Mouse (Mus musculus) forebrain, postnatal 0 days (tissue): ENCODE measurements around the gene Foxc1. TPM values are rescaled to one million over a fixed set of nuclear protein-coding genes. Genes with fewer than 3 reads are reported as not detected.

Experiments used
- ATAC-seq: fragments of 200-750 bp; cut with Nextera tagmentation; 2 replicates; pipeline ENCODE4 v1.8.0; 2017; ENCODE audit warnings: mild to moderate bottlenecking, moderate library complexity
- DNase-seq: peaks from one replicate; pipeline ENCODE4 v3.0.0-alpha.2; 2015
- H3K27ac ChIP-seq: fragments of 300-500 bp; sonication (generic); 2 replicates; pipeline ENCODE4 v1.5.1; 2014; ENCODE audit warnings: low read depth, mild to moderate bottlenecking, antibody characterized with exemption, low read length, moderate library complexity, mixed read lengths
- H3K27me3 ChIP-seq: fragments of 300-500 bp; sonication (generic); 2 replicates; pipeline ENCODE4 v1.6.1; 2014; ENCODE audit warnings: mild to moderate bottlenecking, low read length, mixed read lengths; ENCODE audit not compliant: insufficient read depth
- H3K36me3 ChIP-seq: fragments of 300-500 bp; sonication (generic); 2 replicates; pipeline ENCODE4 v1.6.1; 2014; ENCODE audit warnings: mild to moderate bottlenecking, moderate library complexity; ENCODE audit not compliant: insufficient read depth
- H3K4me1 ChIP-seq: fragments of 300-500 bp; sonication (generic); 2 replicates; pipeline ENCODE4 v1.6.1; 2014; ENCODE audit warnings: antibody characterized with exemption; ENCODE audit not compliant: insufficient read depth
- H3K4me2 ChIP-seq: fragments of 300-500 bp; sonication (generic); 2 replicates; pipeline ENCODE4 v1.6.1; 2014; ENCODE audit warnings: low read depth, mild to moderate bottlenecking, moderate library complexity
- H3K4me3 ChIP-seq: fragments of 300-500 bp; sonication (generic); 2 replicates; pipeline ENCODE4 v1.5.1; 2014; ENCODE audit warnings: low read depth, low read length, mixed read lengths
- H3K9ac ChIP-seq: fragments of 300-500 bp; sonication (generic); 2 replicates; pipeline ENCODE4 v1.6.1; 2014; ENCODE audit warnings: mild to moderate bottlenecking
- H3K9me3 ChIP-seq: fragments of 300-500 bp; sonication (generic); 2 replicates; pipeline ENCODE4 v1.6.1; 2016; ENCODE audit warnings: low read length
- CTCF ChIP-seq: sonication (generic); IDR thresholded peaks from 2 replicates; pipeline ENCODE4 v1.5.1; 2016; ENCODE audit warnings: antibody characterized with exemption, control low read depth, low read depth
- WGBS: fragments of 180-500 bp; shearing (Covaris S2); extraction: QIAGEN DNeasy Blood & Tissue Kit; methylation state at CpG from one replicate; pipeline ENCODE4 v1.1.7; 2014; 5-methylcytosine and 5-hydroxymethylcytosine counted together
- polyA plus RNA-seq: library from polyadenylated mRNA; unstranded; fragments of >200 nt; fragmentation: Nextera tagmentation; extraction: Ambion mirVana; gene quantifications from 2 replicates; pipeline ENCODE4 v1.2.1, GENCODE M21; 2015
- total RNA-seq: library from RNA; depleted of rRNA; stranded (reverse); fragments of >200 nt; gene quantifications from 2 replicates; pipeline ENCODE4 v1.2.3, GENCODE M21; 2014

The Foxc1 gene
- total and polyA plus RNA-seq, 2 experiments from 2014 or later, result 1.9 to 15.6 TPM

DNA sequence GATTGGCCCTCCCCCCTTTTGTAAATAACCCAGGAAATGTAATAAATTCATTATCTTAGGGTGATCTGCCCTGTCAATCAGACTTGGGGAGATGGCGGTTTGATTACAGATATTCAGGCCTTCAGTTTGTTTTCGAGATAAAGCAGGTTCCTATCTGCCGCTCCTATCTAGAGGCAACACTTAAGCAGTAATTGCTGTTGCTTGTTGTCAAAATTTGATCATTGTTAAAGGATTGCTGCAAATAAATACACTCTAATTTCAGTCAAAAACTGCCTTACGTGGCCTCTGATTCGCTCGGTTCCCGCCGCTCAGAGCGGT lies 3.9 kb downstream of the Foxc1 start:
- no peak for TF ChIP-seq CTCF
- H3K4me1 ChIP-seq, result peaks cover 4% of the 10 kb centered on the region; the same call in 1 of the 2 replicates
- no peaks in the 10 kb centered on the region for H3K36me3 ChIP-seq
- 5% methylated on average over 9 of the region's 9 CpGs for WGBS
- peak overlapping the region; percentile 29 for H3K4me3 ChIP-seq
- H3K27ac ChIP-seq, result no peak overlapping the region
- peaks cover 72% of the 10 kb centered on the region for H3K27me3 ChIP-seq
- H3K9me3 ChIP-seq, result no peaks in the 10 kb centered on the region
- H3K4me2 ChIP-seq, result no peak overlapping the region
- ATAC-seq (no peak), DNase-seq (peak; percentile 58)
- no peak overlapping the region for H3K9ac ChIP-seq

DNA sequence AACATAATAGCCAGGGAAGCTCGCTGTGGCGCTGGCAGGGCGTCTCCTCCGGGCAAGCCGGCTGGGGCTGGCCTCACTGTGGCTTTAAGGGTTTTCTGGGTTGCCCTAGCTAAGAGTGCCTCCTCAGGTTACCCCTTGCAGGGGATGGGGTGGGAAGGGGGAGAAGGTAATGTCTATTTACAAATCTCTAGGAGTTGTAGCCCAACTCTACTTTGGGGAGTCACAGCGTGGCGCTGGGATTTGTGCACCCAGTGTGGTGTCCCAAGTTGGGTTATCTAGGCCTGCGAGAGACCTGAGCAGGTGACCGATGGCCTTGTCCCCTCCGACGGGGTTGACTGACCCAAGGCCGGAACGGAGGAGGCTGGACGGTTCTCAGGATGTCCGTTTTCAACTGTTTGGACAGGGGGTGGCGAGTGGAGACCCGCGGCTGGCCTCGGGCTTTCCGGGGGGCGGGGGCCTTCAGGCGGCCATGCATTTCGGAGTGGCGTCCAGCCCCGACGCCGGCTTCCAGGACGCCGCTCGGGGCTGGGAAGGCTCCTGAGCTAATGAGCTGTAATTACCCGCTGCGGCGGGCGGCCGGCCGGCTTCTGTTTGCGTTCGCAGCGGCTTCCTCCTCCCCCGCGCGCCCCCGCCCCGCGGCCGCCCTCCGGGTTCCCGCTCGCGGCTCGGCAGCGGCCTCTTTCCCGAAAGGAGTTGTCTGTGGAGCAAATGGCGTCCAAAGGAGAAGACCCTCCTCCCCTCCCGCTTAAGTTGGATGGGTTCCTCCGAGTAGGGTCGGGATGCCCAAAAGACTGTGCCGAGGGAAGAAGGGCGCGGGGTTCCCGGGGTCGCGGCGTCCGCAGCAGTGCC lies 4.5 kb downstream of the Foxc1 start:
- no peak for TF ChIP-seq CTCF
- Histone ChIP-seq H3K4me3 (peak overlapping the region; percentile 29), H3K27me3 (peaks cover 73% of the 10 kb centered on the region), H3K4me2 (peak overlapping the region; percentile 29), H3K36me3 (no peaks in the 10 kb centered on the region), H3K4me1 (peaks cover 4% of the 10 kb centered on the region; the same call in 1 of the 2 replicates), H3K27ac (no peak overlapping the region), H3K9ac (peak overlapping the region; percentile 39), H3K9me3 (no peaks in the 10 kb centered on the region)
- DNase-seq, result peak; percentile 16
- 1% methylated on average over 61 of the region's 65 CpGs for WGBS
- ATAC-seq, result 0 out of 2 replicates have a peak, but pooled peaks have one; percentile 8

DNA sequence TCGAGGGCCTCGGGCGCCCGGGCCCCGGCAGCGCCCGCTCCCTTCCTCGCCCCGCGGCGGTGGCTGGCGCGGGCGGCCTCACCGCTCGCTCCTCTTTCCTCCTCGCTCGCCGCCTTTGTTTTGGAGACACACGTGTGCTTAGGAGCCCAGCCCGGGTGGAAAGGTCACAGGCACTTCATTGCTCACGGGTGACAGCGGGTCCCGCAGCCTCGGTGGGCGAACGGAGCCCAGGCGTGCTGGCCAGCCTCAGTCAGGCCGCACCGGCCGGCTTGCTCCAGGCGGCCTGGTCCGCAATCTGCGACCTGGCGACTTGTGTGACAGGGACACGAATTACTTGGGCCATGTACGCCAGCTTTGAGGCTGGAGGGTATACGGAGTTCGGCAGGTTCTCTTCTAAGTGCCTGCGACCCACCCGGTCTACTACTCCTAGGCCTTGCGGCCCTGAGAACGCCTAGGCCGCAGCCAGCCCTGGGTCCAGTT lies 5.1 kb downstream of the Foxc1 start:
- H3K9ac ChIP-seq, result peak overlapping the region; percentile 39
- WGBS, result 16% methylated on average over 43 of the region's 44 CpGs
- ATAC-seq, result 0 out of 2 replicates have a peak, but pooled peaks have one; percentile 2

DNA sequence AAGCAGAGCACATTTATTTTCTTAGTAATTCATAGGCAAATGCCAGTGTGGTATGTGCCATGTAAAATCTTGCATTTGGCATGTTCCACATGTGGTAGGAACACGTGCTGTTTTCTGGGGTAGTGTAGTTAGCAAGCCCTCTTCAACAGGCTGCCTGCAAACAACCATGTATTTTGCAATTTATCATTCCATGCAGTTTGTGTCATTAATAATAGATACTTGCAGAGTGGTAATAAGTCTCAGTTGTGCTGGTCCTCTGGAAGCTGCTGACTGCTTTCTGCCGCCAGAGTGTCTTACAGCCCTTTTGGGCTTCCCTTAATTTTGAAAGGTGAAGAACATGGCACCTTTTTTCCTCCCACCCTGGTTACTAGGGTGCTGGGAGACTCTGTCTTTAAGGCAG lies 6.3 kb downstream of the Foxc1 start:
- Histone ChIP-seq H3K9me3 (no peaks in the 10 kb centered on the region), H3K4me3 (no peak overlapping the region), H3K9ac (no peak overlapping the region), H3K27me3 (peaks cover 80% of the 10 kb centered on the region), H3K4me2 (0 out of 2 replicates have a peak overlapping the region, but pooled peaks have one; percentile 9), H3K27ac (no peak overlapping the region), H3K36me3 (no peaks in the 10 kb centered on the region), H3K4me1 (0 out of 2 replicates have a peak, but pooled peaks cover 4% of the 10 kb centered on the region)
- ATAC-seq (no peak), DNase-seq (no peak)
- no peak for TF ChIP-seq CTCF
- 67% methylated on average over 2 of the region's 2 CpGs for WGBS

More for the DNA sequence above, 5.1 kb downstream of the Foxc1 start:
- Histone ChIP-seq H3K9me3 (no peaks in the 10 kb centered on the region), H3K27ac (no peak overlapping the region), H3K36me3 (no peaks in the 10 kb centered on the region), H3K27me3 (peaks cover 72% of the 10 kb centered on the region), H3K4me3 (peak overlapping the region; percentile 29), H3K4me1 (peaks cover 4% of the 10 kb centered on the region; the same call in 1 of the 2 replicates), H3K4me2 (peak overlapping the region; percentile 29)
- DNase-seq, result no peak
- TF ChIP-seq CTCF, result no peak

DNA sequence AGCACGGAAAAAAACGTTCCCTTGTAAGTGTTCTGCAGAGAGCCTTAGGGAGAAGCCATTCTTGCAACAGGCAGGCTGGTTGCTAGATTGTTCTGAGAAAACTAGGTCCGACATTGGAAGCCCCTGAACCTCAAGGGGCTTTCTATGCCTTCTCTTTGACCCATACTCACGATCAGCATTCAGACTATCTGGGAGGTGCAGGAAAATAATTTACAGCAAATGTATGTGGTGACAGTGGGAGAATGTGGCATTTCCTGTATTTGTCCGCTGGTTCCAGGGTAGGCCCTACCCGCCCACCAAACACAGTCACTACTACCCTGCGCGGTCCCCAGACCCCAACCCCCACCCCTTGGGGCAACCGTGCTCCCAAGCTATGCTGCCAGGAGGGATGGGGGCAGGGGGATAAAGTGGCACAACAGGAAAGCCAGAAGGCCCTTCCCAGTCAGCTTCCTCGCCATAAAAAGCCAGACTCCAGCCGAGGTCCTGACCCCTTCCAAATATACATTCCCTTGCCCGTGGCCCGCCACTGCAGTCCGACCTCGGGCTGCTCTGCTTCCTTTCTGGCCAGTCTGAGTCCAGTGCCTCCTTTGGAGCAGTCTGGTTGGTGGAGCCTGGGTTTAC lies 9.1 kb downstream of the Foxc1 start:
- no peak for ATAC-seq
- H3K27ac ChIP-seq, result no peak overlapping the region
- no peaks in the 10 kb centered on the region for H3K36me3 ChIP-seq
- H3K4me3 ChIP-seq, result no peak overlapping the region
- H3K4me2 ChIP-seq, result no peak overlapping the region
- no peak for TF ChIP-seq CTCF
- H3K9me3 ChIP-seq, result no peaks in the 10 kb centered on the region
- no peak for DNase-seq
- WGBS, result 39% methylated on average over 15 of the region's 15 CpGs
- 0 out of 2 replicates have a peak, but pooled peaks cover 4% of the 10 kb centered on the region for H3K4me1 ChIP-seq
- peaks cover 68% of the 10 kb centered on the region for H3K27me3 ChIP-seq
- no peak overlapping the region for H3K9ac ChIP-seq

DNA sequence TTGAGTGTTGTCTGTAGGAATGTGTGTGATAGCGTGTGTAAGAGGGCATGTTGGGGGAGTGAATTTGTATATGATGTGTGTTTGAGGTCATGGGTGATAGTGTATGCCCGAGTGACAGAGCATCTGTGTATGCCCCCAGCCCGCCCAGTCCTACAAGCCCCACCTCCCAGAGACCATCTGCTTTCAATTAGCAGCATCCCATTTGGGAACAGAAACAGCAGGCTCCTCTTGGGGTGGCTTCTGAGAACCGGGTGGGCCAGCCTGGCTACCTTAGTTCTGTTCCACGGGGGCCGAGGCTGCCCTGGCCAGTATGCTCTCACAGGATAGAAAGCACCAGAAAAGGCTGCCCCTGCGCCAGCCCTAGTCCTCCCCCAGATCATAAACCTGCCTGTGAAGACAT lies 11.9 kb downstream of the Foxc1 start:
- Histone ChIP-seq H3K4me2 (no peak overlapping the region), H3K9ac (no peak overlapping the region), H3K27ac (no peak overlapping the region), H3K9me3 (no peaks in the 10 kb centered on the region), H3K4me1 (no peaks in the 10 kb centered on the region), H3K4me3 (no peak overlapping the region), H3K27me3 (peaks cover 45% of the 10 kb centered on the region), H3K36me3 (no peaks in the 10 kb centered on the region)
- 65% methylated on average over 7 of the region's 7 CpGs for WGBS
- DNase-seq (no peak), ATAC-seq (no peak)
- TF ChIP-seq CTCF, result no peak
